Mouse (Mus musculus): Measurements from ENCODE around the gene Fgf6. TPM values are rescaled to one million over a fixed set of nuclear protein-coding genes. Genes with fewer than 3 reads are reported as not detected.
A peak's percentile ranks its signal among the peaks of the same experiment; 100 is the strongest.

The Fgf6 gene
- polyA plus RNA-seq, 1 experiment from 2014 or later = 0.09 TPM

- H3K9me3 ChIP-seq (replicated peaks; ENCODE audit: control insufficient read depth, low read length) = no peaks in the 10 kb centered on the region
- ATAC-seq (replicated peaks; ENCODE audit: insufficient number of reproducible peaks, low FRiP score, low TSS enrichment) = no peak
- H3K4me1 ChIP-seq (ENCODE audit: control insufficient read depth, insufficient read depth, low read length) = no peaks in the 10 kb centered on the region
- no peak overlapping the region for H3K4me2 ChIP-seq
- no peak overlapping the region for H3K4me3 ChIP-seq (ENCODE audit: low read depth, low read length)
- 66% methylated on average over 12 of the region's 12 CpGs for WGBS (ENCODE audit: insufficient replicate concordance)
- no peak overlapping the region for H3K9ac ChIP-seq (ENCODE audit: low read depth, low read length)
- H3K36me3 ChIP-seq (ENCODE audit: control insufficient read depth, insufficient read depth, low read length) = no peaks in the 10 kb centered on the region
- H3K27me3 ChIP-seq (ENCODE audit: control insufficient read depth, insufficient read depth, low read length) = no peaks in the 10 kb centered on the region
- no peak overlapping the region for H3K27ac ChIP-seq (ENCODE audit: low read depth, low read length)
Observed at GRCm38 (mm10) chr6:127056990-127057588, 41.7 kb downstream of the Fgf6 start.

- 84% methylated on average over 4 of the region's 4 CpGs for WGBS (ENCODE audit: insufficient replicate concordance)
- peaks cover 5% of the 10 kb centered on the region; the same call in 1 of the 2 replicates for H3K4me1 ChIP-seq (ENCODE audit: control insufficient read depth, insufficient read depth, low read length)
- no peaks in the 10 kb centered on the region for H3K27me3 ChIP-seq (ENCODE audit: control insufficient read depth, insufficient read depth, low read length)
- no peak overlapping the region for H3K27ac ChIP-seq (ENCODE audit: low read depth, low read length)
- H3K4me3 ChIP-seq (ENCODE audit: low read depth, low read length) = no peak overlapping the region
- H3K9me3 ChIP-seq (replicated peaks; ENCODE audit: control insufficient read depth, low read length) = no peaks in the 10 kb centered on the region
- H3K36me3 ChIP-seq (ENCODE audit: control insufficient read depth, insufficient read depth, low read length) = no peaks in the 10 kb centered on the region
- H3K9ac ChIP-seq (ENCODE audit: low read depth, low read length) = no peak overlapping the region
- ATAC-seq (replicated peaks; ENCODE audit: insufficient number of reproducible peaks, low FRiP score, low TSS enrichment) = no peak
- H3K4me2 ChIP-seq = no peak overlapping the region
Observed at GRCm38 (mm10) chr6:127059975-127060374, 44.6 kb downstream of the Fgf6 start.

- Histone ChIP-seq H3K36me3 (ENCODE audit: control insufficient read depth, insufficient read depth, low read length) (no peaks in the 10 kb centered on the region), H3K9ac (ENCODE audit: low read depth, low read length) (no peak overlapping the region), H3K4me3 (ENCODE audit: low read depth, low read length) (no peak overlapping the region), H3K27me3 (ENCODE audit: control insufficient read depth, insufficient read depth, low read length) (no peaks in the 10 kb centered on the region), H3K27ac (ENCODE audit: low read depth, low read length) (no peak overlapping the region), H3K9me3 (replicated peaks; ENCODE audit: control insufficient read depth, low read length) (no peaks in the 10 kb centered on the region), H3K4me2 (no peak overlapping the region), H3K4me1 (ENCODE audit: control insufficient read depth, insufficient read depth, low read length) (peaks cover 10% of the 10 kb centered on the region; the same call in 1 of the 2 replicates)
- WGBS (ENCODE audit: insufficient replicate concordance) = 70% methylated on average over 3 of the region's 3 CpGs
- no peak for ATAC-seq (replicated peaks; ENCODE audit: insufficient number of reproducible peaks, low FRiP score, low TSS enrichment)
Observed at GRCm38 (mm10) chr6:127063915-127064314, 48.5 kb downstream of the Fgf6 start.

GRCm38 (mm10) chr6:127064815-127065214 lies 49.4 kb downstream of the Fgf6 start:
- peak overlapping the region; percentile 29 for H3K4me3 ChIP-seq (ENCODE audit: low read depth, low read length)
- 2% methylated on average over 14 of the region's 14 CpGs for WGBS (ENCODE audit: insufficient replicate concordance)
- H3K4me1 ChIP-seq (ENCODE audit: control insufficient read depth, insufficient read depth, low read length) = peaks cover 10% of the 10 kb centered on the region; the same call in 1 of the 2 replicates
- no peaks in the 10 kb centered on the region for H3K36me3 ChIP-seq (ENCODE audit: control insufficient read depth, insufficient read depth, low read length)
- H3K27ac ChIP-seq (ENCODE audit: low read depth, low read length) = peak overlapping the region; percentile 22
- H3K9me3 ChIP-seq (replicated peaks; ENCODE audit: control insufficient read depth, low read length) = no peaks in the 10 kb centered on the region
- peak overlapping the region; percentile 36; the same call in 1 of the 2 replicates for H3K9ac ChIP-seq (ENCODE audit: low read depth, low read length)
- H3K27me3 ChIP-seq (ENCODE audit: control insufficient read depth, insufficient read depth, low read length) = no peaks in the 10 kb centered on the region
- peak; percentile 74 for ATAC-seq (replicated peaks; ENCODE audit: insufficient number of reproducible peaks, low FRiP score, low TSS enrichment)
- H3K4me2 ChIP-seq = peak overlapping the region; percentile 66

GRCm38 (mm10) chr6:127072817-127073216 lies 57.4 kb downstream of the Fgf6 start, which contains the start of gene Fgf23:
Gene Fgf23 (plus strand): TSS chr6:127072902.
- ATAC-seq (replicated peaks; ENCODE audit: insufficient number of reproducible peaks, low FRiP score, low TSS enrichment) = peak; percentile 72
- Histone ChIP-seq H3K9me3 (replicated peaks; ENCODE audit: control insufficient read depth, low read length) (no peaks in the 10 kb centered on the region), H3K27me3 (ENCODE audit: control insufficient read depth, insufficient read depth, low read length) (no peaks in the 10 kb centered on the region), H3K4me1 (ENCODE audit: control insufficient read depth, insufficient read depth, low read length) (0 out of 2 replicates have a peak, but pooled peaks cover 3% of the 10 kb centered on the region), H3K4me3 (ENCODE audit: low read depth, low read length) (no peak within 1 kb of the TSS), H3K9ac (ENCODE audit: low read depth, low read length) (0 out of 2 replicates have a peak within 1 kb of the TSS, but pooled peaks have one; percentile 43), H3K4me2 (peak within 1 kb of the TSS; percentile 34), H3K36me3 (ENCODE audit: control insufficient read depth, insufficient read depth, low read length) (no peaks in the 10 kb centered on the region), H3K27ac (ENCODE audit: low read depth, low read length) (no peak within 1 kb of the TSS)
- 10% methylated on average over 5 of the region's 5 CpGs for WGBS (ENCODE audit: insufficient replicate concordance)

Other genes with a start within 250 kb of the Fgf6 start
- gene Ndufa9, start 166.4 kb upstream of the Fgf6 start, polyA plus RNA-seq (2014; fragmentation: Nextera tagmentation; extraction: Ambion mirVana) = 299 and 352 TPM in 2 replicates
- not detected in 2 replicates for gene Akap3, start 162.5 kb upstream of the Fgf6 start, polyA plus RNA-seq (2014; fragmentation: Nextera tagmentation; extraction: Ambion mirVana)
- gene Dyrk4, start 93.7 kb upstream of the Fgf6 start, polyA plus RNA-seq (2014; fragmentation: Nextera tagmentation; extraction: Ambion mirVana) = 0.11 TPM in 1 of 2 replicates, not detected in the other
- 39.4 and 50.2 TPM in 2 replicates for gene Rad51ap1, start 76.0 kb upstream of the Fgf6 start, polyA plus RNA-seq (2014; fragmentation: Nextera tagmentation; extraction: Ambion mirVana)
- gene D6Wsu163e, start 75.6 kb upstream of the Fgf6 start, polyA plus RNA-seq (2014; fragmentation: Nextera tagmentation; extraction: Ambion mirVana) = 11.1 and 12.3 TPM in 2 replicates
- 0.24 TPM in 1 of 2 replicates, not detected in the other for gene Fgf23, start 57.3 kb downstream of the Fgf6 start, polyA plus RNA-seq (2014; fragmentation: Nextera tagmentation; extraction: Ambion mirVana)
- gene Tigar, start 94.0 kb downstream of the Fgf6 start, polyA plus RNA-seq (2014; fragmentation: Nextera tagmentation; extraction: Ambion mirVana) = 5.5 and 6.9 TPM in 2 replicates
- 712 and 821 TPM in 2 replicates for gene Ccnd2, start 136.6 kb downstream of the Fgf6 start, polyA plus RNA-seq (2014; fragmentation: Nextera tagmentation; extraction: Ambion mirVana)

All from heart, embryonic 11.5 days (tissue).